Mouse (Mus musculus): ENCODE results near the gene Cfap126.

- TF ChIP-seq POLR2A (IDR thresholded peaks at IDR 0.05; ENCODE audit: low read depth, low read length) (no peak), CTCF (IDR thresholded peaks at IDR 0.05; ENCODE audit: extremely low read depth, insufficient read length, insufficient replicate concordance, low read depth, low read length) (peak; percentile 98)
These were observed 2.5 kb upstream of the Cfap126 start for GRCm38 (mm10) chr1:171111020-171111780.
